In genomic region chr15:95763464-95763863, GRCm38 (mm10) we compare ENCODE assay signal across 6 mouse cellular contexts.
"Had no signal": no experiment of that assay in that cellular context is flagged by ENCODE, and none has a peak within 500 bp of the region (broad histone marks: within the 10 kb centered on the region; RNA-seq: fewer than 3 reads in every experiment).

No protein-coding gene starts in this region.

- H3K9me3 ChIP-seq: kidney, embryonic 15.5 days; limb, embryonic 13.5 days; midbrain, embryonic 15.5 days; neural tube, embryonic 13.5 days; stomach, embryonic 15.5 days had no signal

- H3K4me3 ChIP-seq: kidney, embryonic 15.5 days; limb, embryonic 13.5 days; midbrain, embryonic 15.5 days; neural tube, embryonic 13.5 days; stomach, embryonic 15.5 days had no signal

- H3K4me1 ChIP-seq: kidney, embryonic 15.5 days; limb, embryonic 13.5 days; midbrain, embryonic 15.5 days; neural tube, embryonic 13.5 days; stomach, embryonic 15.5 days had no signal

- H3K9ac ChIP-seq: kidney, embryonic 15.5 days; limb, embryonic 13.5 days; liver, embryonic 14.5 days; midbrain, embryonic 15.5 days; neural tube, embryonic 13.5 days; stomach, embryonic 15.5 days had no signal

- H3K27me3 ChIP-seq: kidney, embryonic 15.5 days; midbrain, embryonic 15.5 days; stomach, embryonic 15.5 days had no signal

- H3K36me3 ChIP-seq: kidney, embryonic 15.5 days; limb, embryonic 13.5 days; midbrain, embryonic 15.5 days; neural tube, embryonic 13.5 days; stomach, embryonic 15.5 days had no signal

- H3K4me2 ChIP-seq: kidney, embryonic 15.5 days; limb, embryonic 13.5 days; midbrain, embryonic 15.5 days; neural tube, embryonic 13.5 days; stomach, embryonic 15.5 days had no signal

- H3K27ac ChIP-seq: kidney, embryonic 15.5 days; limb, embryonic 13.5 days; liver, embryonic 14.5 days; midbrain, embryonic 15.5 days; neural tube, embryonic 13.5 days; stomach, embryonic 15.5 days had no signal
